Mouse (Mus musculus): ENCODE results near the gene Tnik. TPM values are rescaled to one million over a fixed set of nuclear protein-coding genes. Genes with fewer than 3 reads are reported as not detected.

The Tnik gene
- polyA plus RNA-seq (2016; fragmentation: Nextera tagmentation; extraction: Ambion mirVana): 38.5 and 41.7 TPM in 2 replicates

GRCm38 (mm10) chr3:28263002-28263947, at the start of gene Tnik:
TSS of gene Tnik (plus strand) at chr3:28263214.
- no peaks in the 10 kb centered on the region for H3K36me3 ChIP-seq
- H3K4me3 ChIP-seq: peak within 1 kb of the TSS; percentile 68
- under 1% methylated on average over 56 of the region's 59 CpGs for WGBS
- peaks cover 41% of the 10 kb centered on the region for H3K4me1 ChIP-seq
- H3K27ac ChIP-seq (replicated peaks): peak within 1 kb of the TSS; percentile 83
- peak within 1 kb of the TSS; percentile 64 for H3K4me2 ChIP-seq (replicated peaks)
- peak within 1 kb of the TSS; percentile 77 for H3K9ac ChIP-seq (replicated peaks)
- peaks cover 13% of the 10 kb centered on the region for H3K27me3 ChIP-seq
- no peaks in the 10 kb centered on the region for H3K9me3 ChIP-seq
- peak; percentile 93 for ATAC-seq (ENCODE audit: low FRiP score, low read depth)

GRCm38 (mm10) chr3:28214886-28215311, 48.1 kb upstream of the Tnik start:
- H3K4me3 ChIP-seq: no peak overlapping the region
- no peak overlapping the region for H3K4me2 ChIP-seq (replicated peaks)
- H3K9me3 ChIP-seq: no peaks in the 10 kb centered on the region
- WGBS: 83% methylated on average over 7 of the region's 7 CpGs
- no peaks in the 10 kb centered on the region; the same call in 1 of the 2 replicates for H3K27me3 ChIP-seq
- no peak overlapping the region for H3K9ac ChIP-seq (replicated peaks)
- no peaks in the 10 kb centered on the region for H3K36me3 ChIP-seq
- ATAC-seq (ENCODE audit: low FRiP score, low read depth): no peak
- no peaks in the 10 kb centered on the region for H3K4me1 ChIP-seq
- H3K27ac ChIP-seq (replicated peaks): no peak overlapping the region

GRCm38 (mm10) chr3:28217001-28217400, 46.0 kb upstream of the Tnik start:
- H3K4me3 ChIP-seq: no peak overlapping the region
- no peak for ATAC-seq (ENCODE audit: low FRiP score, low read depth)
- WGBS: 12% methylated on average over 5 of the region's 5 CpGs
- H3K4me1 ChIP-seq: no peaks in the 10 kb centered on the region
- H3K27ac ChIP-seq (replicated peaks): no peak overlapping the region
- no peaks in the 10 kb centered on the region for H3K36me3 ChIP-seq
- no peaks in the 10 kb centered on the region; the same call in 1 of the 2 replicates for H3K27me3 ChIP-seq
- H3K9me3 ChIP-seq: no peaks in the 10 kb centered on the region
- H3K4me2 ChIP-seq (replicated peaks): no peak overlapping the region
- no peak overlapping the region for H3K9ac ChIP-seq (replicated peaks)

GRCm38 (mm10) chr3:28219533-28219932, 43.5 kb upstream of the Tnik start:
- WGBS: 92% methylated on average over 7 of the region's 7 CpGs

GRCm38 (mm10) chr3:28219964-28220363, 43.0 kb upstream of the Tnik start:
- Histone ChIP-seq H3K36me3 (no peaks in the 10 kb centered on the region), H3K4me2 (replicated peaks) (no peak overlapping the region), H3K27ac (replicated peaks) (no peak overlapping the region), H3K4me1 (peaks cover 10% of the 10 kb centered on the region), H3K4me3 (no peak overlapping the region), H3K27me3 (no peaks in the 10 kb centered on the region; the same call in 1 of the 2 replicates), H3K9me3 (no peaks in the 10 kb centered on the region), H3K9ac (replicated peaks) (no peak overlapping the region)
- ATAC-seq (ENCODE audit: low FRiP score, low read depth): no peak
- 92% methylated on average over 3 of the region's 3 CpGs for WGBS

More at GRCm38 (mm10) chr3:28219533-28219932, 43.5 kb upstream of the Tnik start:
- no peak overlapping the region for H3K9ac ChIP-seq (replicated peaks)
- H3K4me3 ChIP-seq: no peak overlapping the region
- H3K27me3 ChIP-seq: no peaks in the 10 kb centered on the region; the same call in 1 of the 2 replicates
- H3K9me3 ChIP-seq: no peaks in the 10 kb centered on the region
- H3K36me3 ChIP-seq: no peaks in the 10 kb centered on the region
- ATAC-seq (ENCODE audit: low FRiP score, low read depth): no peak
- H3K4me1 ChIP-seq: peaks cover 6% of the 10 kb centered on the region
- H3K27ac ChIP-seq (replicated peaks): no peak overlapping the region
- no peak overlapping the region for H3K4me2 ChIP-seq (replicated peaks)

- no peak overlapping the region for H3K4me2 ChIP-seq (replicated peaks)
- H3K36me3 ChIP-seq: no peaks in the 10 kb centered on the region
- H3K9ac ChIP-seq (replicated peaks): no peak overlapping the region
- H3K9me3 ChIP-seq: no peaks in the 10 kb centered on the region
- no peaks in the 10 kb centered on the region for H3K27me3 ChIP-seq
- peak overlapping the region; percentile 69 for H3K27ac ChIP-seq (replicated peaks)
- WGBS: 47% methylated on average over 15 of the region's 15 CpGs
- H3K4me3 ChIP-seq: no peak overlapping the region
- ATAC-seq (ENCODE audit: low FRiP score, low read depth): peak; percentile 75
- H3K4me1 ChIP-seq: peaks cover 17% of the 10 kb centered on the region
These were observed 38.3 kb upstream of the Tnik start for GRCm38 (mm10) chr3:28224437-28225356.

GRCm38 (mm10) chr3:28225357-28225905, 37.6 kb upstream of the Tnik start:
- H3K27me3 ChIP-seq: no peaks in the 10 kb centered on the region
- no peak overlapping the region for H3K9ac ChIP-seq (replicated peaks)
- H3K9me3 ChIP-seq: no peaks in the 10 kb centered on the region
- peak overlapping the region; percentile 25; the same call in 1 of the 2 replicates for H3K27ac ChIP-seq (replicated peaks)
- H3K4me3 ChIP-seq: no peak overlapping the region
- no peak; the same call in 1 of the 2 replicates for ATAC-seq (ENCODE audit: low FRiP score, low read depth)
- no peaks in the 10 kb centered on the region for H3K36me3 ChIP-seq
- WGBS: 79% methylated on average over 9 of the region's 9 CpGs
- H3K4me2 ChIP-seq (replicated peaks): no peak overlapping the region
- peaks cover 17% of the 10 kb centered on the region for H3K4me1 ChIP-seq

GRCm38 (mm10) chr3:28226181-28226580, 36.8 kb upstream of the Tnik start:
- WGBS: 91% methylated on average over 19 of the region's 19 CpGs
- Histone ChIP-seq H3K9ac (replicated peaks) (no peak overlapping the region), H3K27ac (replicated peaks) (no peak overlapping the region), H3K27me3 (no peaks in the 10 kb centered on the region), H3K4me1 (peaks cover 17% of the 10 kb centered on the region), H3K4me2 (replicated peaks) (no peak overlapping the region), H3K36me3 (no peaks in the 10 kb centered on the region), H3K9me3 (no peaks in the 10 kb centered on the region), H3K4me3 (no peak overlapping the region)
- no peak for ATAC-seq (ENCODE audit: low FRiP score, low read depth)

GRCm38 (mm10) chr3:28228930-28229329, 34.1 kb upstream of the Tnik start:
- Histone ChIP-seq H3K27me3 (no peaks in the 10 kb centered on the region), H3K4me3 (no peak overlapping the region), H3K9ac (replicated peaks) (no peak overlapping the region), H3K4me1 (peaks cover 17% of the 10 kb centered on the region), H3K9me3 (no peaks in the 10 kb centered on the region), H3K27ac (replicated peaks) (no peak overlapping the region), H3K36me3 (no peaks in the 10 kb centered on the region), H3K4me2 (replicated peaks) (no peak overlapping the region)
- whole genome bisulfite sequencing: 85% methylated on average over 4 of the region's 4 CpGs
- ATAC-seq (ENCODE audit: low FRiP score, low read depth): no peak

- H3K9me3 ChIP-seq: no peaks in the 10 kb centered on the region
- no peak overlapping the region for H3K27ac ChIP-seq (replicated peaks)
- H3K9ac ChIP-seq (replicated peaks): no peak overlapping the region
- H3K36me3 ChIP-seq: no peaks in the 10 kb centered on the region
- H3K4me3 ChIP-seq: no peak overlapping the region
- H3K27me3 ChIP-seq: no peaks in the 10 kb centered on the region
- 89% methylated on average over 2 of the region's 2 CpGs for WGBS
- H3K4me1 ChIP-seq: peaks cover 11% of the 10 kb centered on the region
- ATAC-seq (ENCODE audit: low FRiP score, low read depth): no peak
- H3K4me2 ChIP-seq (replicated peaks): no peak overlapping the region
These were observed 33.5 kb upstream of the Tnik start for GRCm38 (mm10) chr3:28229503-28229902.

GRCm38 (mm10) chr3:28232885-28233284, 30.1 kb upstream of the Tnik start:
- no peak overlapping the region for H3K4me3 ChIP-seq
- WGBS: 92% methylated on average over 4 of the region's 4 CpGs
- no peaks in the 10 kb centered on the region for H3K36me3 ChIP-seq
- no peaks in the 10 kb centered on the region for H3K4me1 ChIP-seq
- H3K9me3 ChIP-seq: no peaks in the 10 kb centered on the region
- no peak for ATAC-seq (ENCODE audit: low FRiP score, low read depth)
- H3K27ac ChIP-seq (replicated peaks): no peak overlapping the region
- no peaks in the 10 kb centered on the region for H3K27me3 ChIP-seq
- H3K4me2 ChIP-seq (replicated peaks): no peak overlapping the region
- H3K9ac ChIP-seq (replicated peaks): no peak overlapping the region
